Mouse (Mus musculus): ENCODE data around the gene Fkbp10. TPM values are rescaled to one million over a fixed set of nuclear protein-coding genes. Genes with fewer than 3 reads are reported as not detected.

The Fkbp10 gene
- polyA plus RNA-seq, 1 experiment from 2014 or later, result 89.3 TPM

DNA sequence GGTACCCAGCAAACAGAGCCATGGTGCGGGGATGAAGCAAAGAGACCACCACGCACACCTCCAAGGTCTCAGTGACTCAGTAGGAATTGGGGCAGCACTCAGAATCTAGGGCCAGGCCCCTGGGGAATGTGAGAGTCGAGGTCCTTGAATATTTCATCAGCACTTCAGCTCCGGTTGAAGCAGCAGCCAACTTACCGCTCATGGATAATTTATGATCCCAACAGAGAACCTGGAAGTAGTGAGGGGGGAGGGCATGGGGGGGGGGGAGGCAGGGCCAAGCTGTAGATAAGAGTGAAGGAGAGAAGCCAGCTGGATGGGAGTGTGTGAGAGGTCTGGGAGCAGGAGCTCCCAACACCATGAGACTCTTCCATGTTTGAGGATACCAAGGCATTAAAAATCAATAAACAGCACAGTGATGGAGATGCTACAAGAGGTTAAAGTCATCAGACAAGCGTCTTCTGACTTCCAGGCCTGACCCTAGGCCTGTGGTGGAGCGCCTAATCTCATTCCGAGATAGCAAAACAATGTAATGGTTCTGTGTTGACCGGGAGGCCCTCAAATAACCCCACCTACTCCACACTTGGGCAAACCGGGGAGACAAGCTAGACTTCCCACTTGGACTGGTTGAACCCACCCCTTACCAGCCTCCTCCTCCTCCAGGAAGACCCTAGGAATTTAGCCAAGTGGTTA lies 11.9 kb upstream of the Fkbp10 start:
- peaks cover 38% of the 10 kb centered on the region for H3K4me1 ChIP-seq (ENCODE audit: control insufficient read depth, insufficient read depth, low read length)
- no peaks in the 10 kb centered on the region; the same call in 1 of the 2 replicates for H3K36me3 ChIP-seq (ENCODE audit: control insufficient read depth, insufficient read depth, low read length)
- H3K9ac ChIP-seq (ENCODE audit: low read depth, low read length), result no peak overlapping the region
- H3K27me3 ChIP-seq (ENCODE audit: control insufficient read depth, insufficient read depth, low read length), result no peaks in the 10 kb centered on the region
- H3K4me3 ChIP-seq (ENCODE audit: low read depth, low read length), result no peak overlapping the region
- H3K4me2 ChIP-seq, result peak overlapping the region; percentile 57
- H3K27ac ChIP-seq (ENCODE audit: low read depth, low read length), result peak overlapping the region; percentile 95
- no peaks in the 10 kb centered on the region for H3K9me3 ChIP-seq (replicated peaks; ENCODE audit: control insufficient read depth, low read length)
- WGBS (ENCODE audit: insufficient replicate concordance), result 23% methylated on average over 10 of the region's 10 CpGs
- ATAC-seq (replicated peaks; ENCODE audit: insufficient number of reproducible peaks, low FRiP score, low TSS enrichment), result no peak

DNA sequence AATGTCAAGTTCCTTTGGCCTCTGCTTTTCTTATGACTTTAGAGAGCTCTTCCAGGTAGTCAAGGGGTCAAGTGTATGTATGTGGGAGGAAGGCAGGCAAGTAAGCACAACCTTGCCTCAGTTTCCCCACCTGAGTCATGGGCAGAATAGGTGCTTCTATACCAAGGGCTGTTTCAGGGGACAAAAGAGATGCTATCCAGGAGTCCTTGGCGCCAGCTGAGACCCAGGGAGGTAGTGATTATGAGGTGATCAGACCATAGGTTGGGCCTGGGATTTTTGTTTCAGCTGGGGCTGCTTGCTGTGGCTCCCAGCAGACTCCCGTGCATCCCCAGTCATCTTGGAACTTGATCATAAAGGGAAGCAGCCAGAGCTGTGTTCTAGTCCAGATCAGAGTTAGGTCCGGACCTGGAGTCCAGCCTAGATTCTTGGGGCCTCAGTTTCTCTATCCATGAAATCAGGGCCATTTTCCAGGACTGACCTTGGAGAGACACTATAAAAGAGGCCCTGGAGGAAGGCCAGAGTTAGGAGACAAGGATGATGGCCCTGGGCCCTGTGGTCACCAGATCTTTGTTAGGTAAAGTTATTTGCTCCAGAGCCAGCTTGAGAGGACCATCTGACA lies 10.9 kb upstream of the Fkbp10 start:
- 86% methylated on average over 3 of the region's 3 CpGs for WGBS (ENCODE audit: insufficient replicate concordance)
- no peak overlapping the region for H3K4me3 ChIP-seq (ENCODE audit: low read depth, low read length)
- no peak overlapping the region for H3K9ac ChIP-seq (ENCODE audit: low read depth, low read length)
- H3K4me1 ChIP-seq (ENCODE audit: control insufficient read depth, insufficient read depth, low read length), result peaks cover 38% of the 10 kb centered on the region
- peaks cover 8% of the 10 kb centered on the region for H3K36me3 ChIP-seq (ENCODE audit: control insufficient read depth, insufficient read depth, low read length)
- H3K9me3 ChIP-seq (replicated peaks; ENCODE audit: control insufficient read depth, low read length), result no peaks in the 10 kb centered on the region
- H3K27me3 ChIP-seq (ENCODE audit: control insufficient read depth, insufficient read depth, low read length), result no peaks in the 10 kb centered on the region
- ATAC-seq (replicated peaks; ENCODE audit: insufficient number of reproducible peaks, low FRiP score, low TSS enrichment), result no peak
- no peak overlapping the region for H3K4me2 ChIP-seq
- peak overlapping the region; percentile 95 for H3K27ac ChIP-seq (ENCODE audit: low read depth, low read length)

DNA sequence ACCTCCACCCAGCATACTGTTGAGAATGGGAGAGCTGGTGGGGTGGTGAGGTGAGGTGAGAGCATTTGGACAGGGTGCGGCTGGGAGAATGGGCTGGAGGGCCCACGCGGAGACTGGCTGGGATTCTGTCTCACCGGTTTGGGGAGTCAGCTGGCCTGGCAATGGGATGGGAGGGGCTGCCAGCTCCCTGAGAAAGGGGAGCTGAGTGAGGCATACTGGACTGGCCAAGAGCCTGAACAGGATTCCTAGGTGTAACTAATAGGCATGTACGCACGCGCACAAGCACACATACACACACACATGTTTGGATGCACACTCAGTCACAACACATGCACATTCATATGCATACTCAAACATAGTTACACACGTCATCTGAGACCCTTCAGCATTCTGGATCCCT lies 9.2 kb upstream of the Fkbp10 start:
- Histone ChIP-seq H3K4me3 (ENCODE audit: low read depth, low read length) (no peak overlapping the region), H3K27me3 (ENCODE audit: control insufficient read depth, insufficient read depth, low read length) (no peaks in the 10 kb centered on the region), H3K27ac (ENCODE audit: low read depth, low read length) (no peak overlapping the region), H3K36me3 (ENCODE audit: control insufficient read depth, insufficient read depth, low read length) (peaks cover 11% of the 10 kb centered on the region), H3K4me2 (no peak overlapping the region), H3K9me3 (replicated peaks; ENCODE audit: control insufficient read depth, low read length) (no peaks in the 10 kb centered on the region), H3K9ac (ENCODE audit: low read depth, low read length) (no peak overlapping the region), H3K4me1 (ENCODE audit: control insufficient read depth, insufficient read depth, low read length) (peaks cover 32% of the 10 kb centered on the region)
- ATAC-seq (replicated peaks; ENCODE audit: insufficient number of reproducible peaks, low FRiP score, low TSS enrichment), result no peak
- 83% methylated on average over 8 of the region's 8 CpGs for WGBS (ENCODE audit: insufficient replicate concordance)

DNA sequence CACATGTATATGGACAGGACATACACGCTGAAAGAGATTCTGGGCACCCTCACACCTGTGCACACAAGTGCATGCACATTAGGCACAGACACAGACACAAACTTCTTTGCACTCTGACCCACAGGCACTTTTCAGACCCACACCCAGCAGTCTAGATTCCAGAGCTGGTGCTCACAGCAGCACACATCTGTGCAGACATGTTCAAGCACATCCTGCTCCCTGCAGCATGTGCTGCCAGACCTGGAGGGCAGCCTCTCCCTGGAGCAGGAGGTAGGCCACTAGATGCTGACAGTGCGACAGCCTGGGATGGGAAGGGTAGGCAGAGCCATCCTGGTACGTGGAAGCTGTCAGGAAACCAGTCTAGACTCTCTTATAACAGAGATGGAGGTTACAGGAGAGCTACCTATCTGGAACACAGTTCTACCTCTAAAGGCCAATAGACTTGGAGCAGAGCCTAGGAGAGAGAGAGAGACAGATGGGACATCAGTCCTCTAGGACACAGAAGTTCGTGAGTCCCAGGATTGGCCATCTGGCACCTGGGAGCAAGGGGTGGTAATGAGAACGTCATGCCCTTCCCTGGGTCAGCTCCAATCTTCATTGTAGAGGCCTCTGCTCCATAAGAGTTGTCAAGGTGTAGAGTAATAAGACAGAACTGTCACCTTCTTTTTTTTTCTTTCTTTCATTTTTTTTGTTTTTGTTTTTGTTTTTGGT lies 8.3 kb upstream of the Fkbp10 start:
- Histone ChIP-seq H3K4me1 (ENCODE audit: control insufficient read depth, insufficient read depth, low read length) (peaks cover 29% of the 10 kb centered on the region), H3K9ac (ENCODE audit: low read depth, low read length) (no peak overlapping the region), H3K9me3 (replicated peaks; ENCODE audit: control insufficient read depth, low read length) (no peaks in the 10 kb centered on the region), H3K4me2 (no peak overlapping the region), H3K27ac (ENCODE audit: low read depth, low read length) (no peak overlapping the region), H3K4me3 (ENCODE audit: low read depth, low read length) (no peak overlapping the region), H3K27me3 (ENCODE audit: control insufficient read depth, insufficient read depth, low read length) (no peaks in the 10 kb centered on the region), H3K36me3 (ENCODE audit: control insufficient read depth, insufficient read depth, low read length) (peaks cover 11% of the 10 kb centered on the region)
- ATAC-seq (replicated peaks; ENCODE audit: insufficient number of reproducible peaks, low FRiP score, low TSS enrichment), result no peak
- 84% methylated on average over 5 of the region's 5 CpGs for WGBS (ENCODE audit: insufficient replicate concordance)

DNA sequence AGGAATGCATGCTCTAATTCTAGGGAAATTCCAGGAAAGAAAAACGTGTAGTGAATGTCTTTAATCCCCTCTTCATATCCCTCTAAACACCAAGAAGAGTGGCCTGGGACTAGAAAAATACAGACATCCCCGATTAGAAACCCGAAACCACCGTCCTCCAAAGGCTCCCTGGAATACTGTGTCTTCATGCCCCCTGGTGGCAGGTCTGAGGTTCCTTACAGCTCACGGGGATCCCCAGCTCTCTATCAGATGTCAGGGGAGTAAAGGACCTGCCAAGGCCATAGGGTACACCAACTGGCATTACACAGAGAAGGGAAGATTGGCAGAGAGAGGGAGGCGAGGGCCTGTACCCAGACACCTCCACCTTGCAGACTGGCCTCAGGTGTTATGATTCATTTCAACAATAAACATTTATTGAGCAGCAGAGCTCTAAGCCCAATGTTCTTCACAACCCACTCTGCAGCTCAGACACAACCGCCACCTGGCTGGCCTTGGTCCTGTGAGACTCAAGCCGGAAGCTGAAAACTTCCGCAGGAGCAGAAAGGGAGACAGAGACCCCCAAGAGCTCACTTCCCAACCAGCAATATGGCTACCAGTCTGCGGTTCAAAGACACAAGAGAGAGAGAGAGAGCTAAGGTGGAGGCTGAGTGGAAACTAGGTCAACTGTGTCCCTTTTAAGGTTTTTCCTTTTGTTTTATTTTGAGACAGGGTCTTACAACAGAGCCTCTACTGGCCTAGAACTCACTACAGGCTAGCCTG lies 7.2 kb upstream of the Fkbp10 start:
- 0 out of 2 replicates have a peak overlapping the region, but pooled peaks have one; percentile 2 for H3K27ac ChIP-seq (ENCODE audit: low read depth, low read length)

DNA sequence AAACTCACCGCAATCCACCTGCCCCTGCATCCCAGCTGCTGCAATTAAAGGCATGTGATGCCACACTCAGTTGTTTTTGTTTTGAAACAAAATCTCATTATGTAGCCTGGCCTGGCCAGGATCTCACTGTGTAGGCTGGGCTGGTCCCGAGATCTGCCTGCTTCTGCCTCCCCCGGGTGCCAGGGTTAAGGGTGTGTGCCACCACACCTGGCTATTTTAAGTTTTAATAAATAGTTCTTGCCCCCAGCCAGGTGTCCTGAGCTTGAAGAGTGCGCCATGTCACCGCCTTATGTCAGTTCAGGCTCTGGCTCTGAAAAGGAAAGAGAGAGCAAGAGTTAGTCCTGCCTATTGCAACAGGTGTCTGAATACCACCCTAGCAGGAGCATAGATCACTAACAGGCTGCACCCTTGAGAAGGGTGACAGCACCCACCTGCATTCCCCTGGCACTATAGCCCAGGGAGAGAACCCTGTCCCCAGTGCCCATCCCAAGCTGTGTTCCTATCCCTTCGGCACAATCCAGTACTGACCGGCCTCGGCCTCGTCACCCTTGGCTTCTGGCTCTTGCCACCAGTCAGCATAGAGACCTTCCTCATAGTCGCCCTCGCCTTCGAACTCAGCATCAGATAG lies 6.5 kb upstream of the Fkbp10 start:
- Histone ChIP-seq H3K36me3 (ENCODE audit: control insufficient read depth, insufficient read depth, low read length) (peaks cover 11% of the 10 kb centered on the region), H3K27ac (ENCODE audit: low read depth, low read length) (0 out of 2 replicates have a peak overlapping the region, but pooled peaks have one; percentile 2), H3K9ac (ENCODE audit: low read depth, low read length) (no peak overlapping the region), H3K4me3 (ENCODE audit: low read depth, low read length) (no peak overlapping the region), H3K9me3 (replicated peaks; ENCODE audit: control insufficient read depth, low read length) (no peaks in the 10 kb centered on the region), H3K27me3 (ENCODE audit: control insufficient read depth, insufficient read depth, low read length) (no peaks in the 10 kb centered on the region), H3K4me1 (ENCODE audit: control insufficient read depth, insufficient read depth, low read length) (peaks cover 29% of the 10 kb centered on the region), H3K4me2 (no peak overlapping the region)
- 89% methylated on average over 12 of the region's 12 CpGs for WGBS (ENCODE audit: insufficient replicate concordance)
- no peak for ATAC-seq (replicated peaks; ENCODE audit: insufficient number of reproducible peaks, low FRiP score, low TSS enrichment)

More for the DNA sequence above, 7.2 kb upstream of the Fkbp10 start:
- Histone ChIP-seq H3K9me3 (replicated peaks; ENCODE audit: control insufficient read depth, low read length) (no peaks in the 10 kb centered on the region), H3K4me1 (ENCODE audit: control insufficient read depth, insufficient read depth, low read length) (peaks cover 29% of the 10 kb centered on the region), H3K4me2 (no peak overlapping the region), H3K4me3 (ENCODE audit: low read depth, low read length) (no peak overlapping the region), H3K27me3 (ENCODE audit: control insufficient read depth, insufficient read depth, low read length) (no peaks in the 10 kb centered on the region), H3K36me3 (ENCODE audit: control insufficient read depth, insufficient read depth, low read length) (peaks cover 11% of the 10 kb centered on the region), H3K9ac (ENCODE audit: low read depth, low read length) (no peak overlapping the region)
- WGBS (ENCODE audit: insufficient replicate concordance), result 37% methylated on average over 10 of the region's 10 CpGs
- ATAC-seq (replicated peaks; ENCODE audit: insufficient number of reproducible peaks, low FRiP score, low TSS enrichment), result no peak

DNA sequence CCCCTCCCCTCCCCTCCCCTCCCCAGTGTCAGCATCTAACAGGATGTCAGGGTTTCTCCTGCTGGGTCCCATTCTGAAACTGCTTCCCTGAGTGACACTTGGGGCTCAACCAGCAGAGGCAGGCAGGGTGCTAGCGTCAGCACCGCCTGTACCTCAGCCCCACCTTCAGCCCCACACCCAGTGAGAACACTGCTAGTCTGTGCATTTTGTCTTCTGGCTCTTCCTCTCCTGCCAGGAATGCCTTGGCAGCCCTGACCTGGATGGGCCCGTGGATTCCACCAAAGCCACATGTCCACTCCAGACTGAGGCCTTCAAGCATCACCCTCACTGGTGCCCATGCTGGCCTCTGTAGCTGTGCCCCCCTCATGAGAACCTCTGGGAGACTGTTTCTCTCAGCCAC lies 5.8 kb upstream of the Fkbp10 start:
- H3K27ac ChIP-seq (ENCODE audit: low read depth, low read length), result no peak overlapping the region
- 65% methylated on average over 3 of the region's 3 CpGs for WGBS (ENCODE audit: insufficient replicate concordance)
- no peaks in the 10 kb centered on the region for H3K27me3 ChIP-seq (ENCODE audit: control insufficient read depth, insufficient read depth, low read length)
- no peak overlapping the region for H3K4me2 ChIP-seq
- peaks cover 11% of the 10 kb centered on the region for H3K36me3 ChIP-seq (ENCODE audit: control insufficient read depth, insufficient read depth, low read length)
- H3K4me3 ChIP-seq (ENCODE audit: low read depth, low read length), result no peak overlapping the region
- peaks cover 24% of the 10 kb centered on the region for H3K4me1 ChIP-seq (ENCODE audit: control insufficient read depth, insufficient read depth, low read length)
- no peaks in the 10 kb centered on the region for H3K9me3 ChIP-seq (replicated peaks; ENCODE audit: control insufficient read depth, low read length)
- ATAC-seq (replicated peaks; ENCODE audit: insufficient number of reproducible peaks, low FRiP score, low TSS enrichment), result no peak
- no peak overlapping the region for H3K9ac ChIP-seq (ENCODE audit: low read depth, low read length)

DNA sequence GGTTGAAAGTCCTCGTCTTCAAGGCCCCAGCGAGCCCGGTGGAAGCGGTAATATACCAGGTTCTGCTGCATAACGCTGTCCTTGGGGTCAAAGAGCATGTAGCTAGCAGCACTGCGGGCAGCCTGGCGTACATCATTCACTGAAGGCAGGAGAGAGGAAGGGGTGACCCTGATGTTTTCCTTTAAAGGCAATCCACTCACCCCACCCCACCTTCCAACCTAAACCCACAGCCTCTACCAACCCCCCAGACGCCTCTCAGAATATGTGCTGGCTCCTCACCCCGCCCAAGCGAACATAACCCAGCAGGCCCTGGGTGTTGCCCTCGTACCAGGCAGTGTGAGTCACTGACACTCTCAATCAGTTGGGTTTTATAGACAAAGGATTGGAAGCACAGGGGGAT lies 3.8 kb upstream of the Fkbp10 start:
- no peak for ATAC-seq (replicated peaks; ENCODE audit: insufficient number of reproducible peaks, low FRiP score, low TSS enrichment)
- Histone ChIP-seq H3K27me3 (ENCODE audit: control insufficient read depth, insufficient read depth, low read length) (no peaks in the 10 kb centered on the region), H3K4me2 (peak overlapping the region; percentile 94), H3K36me3 (ENCODE audit: control insufficient read depth, insufficient read depth, low read length) (peaks cover 11% of the 10 kb centered on the region), H3K4me1 (ENCODE audit: control insufficient read depth, insufficient read depth, low read length) (peaks cover 30% of the 10 kb centered on the region), H3K27ac (ENCODE audit: low read depth, low read length) (peak overlapping the region; percentile 35; the same call in 1 of the 2 replicates), H3K9ac (ENCODE audit: low read depth, low read length) (peak overlapping the region; percentile 90; the same call in 1 of the 2 replicates), H3K4me3 (ENCODE audit: low read depth, low read length) (no peak overlapping the region), H3K9me3 (replicated peaks; ENCODE audit: control insufficient read depth, low read length) (no peaks in the 10 kb centered on the region)
- 61% methylated on average over 11 of the region's 11 CpGs for WGBS (ENCODE audit: insufficient replicate concordance)
